Mouse (Mus musculus) lung, adult 2 months (tissue): ENCODE data around the gene Arid5b.

Experiments
- CTCF ChIP-seq: fragments of 200-500 bp; IDR thresholded peaks from 2 replicates; pipeline ENCODE4 v1.5.1; 2011; ENCODE audit warnings: mild to moderate bottlenecking, low read length, control low read depth; ENCODE audit not compliant: insufficient read depth
- POLR2A ChIP-seq: fragments of 200-500 bp; IDR thresholded peaks from 2 replicates; pipeline ENCODE4 v1.6.1; 2011; ENCODE audit warnings: low read depth, mild to moderate bottlenecking, control low read depth, low read length, borderline replicate concordance; ENCODE audit errors: extremely low read depth

DNA sequence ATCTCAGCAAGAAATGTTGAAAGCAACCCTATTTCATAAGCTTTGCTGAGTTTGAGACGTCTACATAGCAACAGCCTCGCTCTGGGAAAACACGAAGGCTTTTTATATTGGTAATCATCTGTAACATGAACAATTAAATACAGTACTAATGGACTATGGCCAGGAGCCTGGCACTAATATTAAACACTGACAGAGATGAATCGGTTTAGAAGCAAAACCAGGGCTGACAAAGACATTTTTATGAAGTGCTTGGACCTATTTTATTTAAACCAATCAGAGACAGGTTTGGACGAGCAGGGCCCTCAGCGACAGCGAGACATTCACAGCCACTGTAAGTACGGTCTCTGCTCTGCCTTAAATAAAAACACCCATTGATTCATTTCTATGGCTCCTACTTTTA is 165.6 kb downstream of the Arid5b start:
- no peak for TF ChIP-seq CTCF
- TF ChIP-seq POLR2A: no peak
